Mouse (Mus musculus) duodenum, adult 2 months (tissue): ENCODE measurements around the gene Prl7a2. TPM values are rescaled to one million over a fixed set of nuclear protein-coding genes. Genes with fewer than 3 reads are reported as not detected.

Experiments used
- polyA plus RNA-seq: library from polyadenylated mRNA; depleted of rRNA; stranded (reverse); fragments of >200 nt; gene quantifications from 2 replicates; pipeline ENCODE4 v1.2.3, GENCODE M21; 2012; ENCODE audit warnings: low replicate concordance; rRNA removed

The Prl7a2 gene
- not detected in 2 replicates for polyA plus RNA-seq

GRCm38 (mm10) chr13:27667936-27668335 lies at the start of gene Prl7a2:
TSS of gene Prl7a2 (minus strand) at chr13:27668036.

GRCm38 (mm10) chr13:27716636-27717035 lies 48.8 kb upstream of the Prl7a2 start, which contains the start of gene Prl7d1:
TSS of gene Prl7d1 (minus strand) at chr13:27716736.

GRCm38 (mm10) chr13:27642393-27642792 lies 25.4 kb downstream of the Prl7a2 start, which contains the start of gene Prl7a1:
TSS of gene Prl7a1 (minus strand) at chr13:27642493.

DNA sequence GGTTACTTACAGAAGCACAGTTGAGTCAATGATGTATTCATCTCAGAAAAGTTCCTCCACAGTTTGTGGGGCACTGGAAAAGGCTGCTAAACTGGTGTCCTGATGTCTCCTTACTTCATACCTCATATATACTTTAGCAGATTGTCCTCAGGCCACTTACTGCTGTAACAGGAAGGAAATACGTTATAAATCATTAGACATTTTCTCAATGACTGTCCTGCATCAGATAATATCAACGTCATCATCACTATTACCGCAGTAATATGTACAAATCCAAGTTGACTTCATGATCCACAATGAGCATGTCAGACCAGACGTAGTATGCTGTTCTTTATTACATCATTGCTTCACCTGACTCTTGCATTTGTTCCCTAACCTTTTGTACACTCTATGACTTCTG lies 57.4 kb downstream of the Prl7a2 start, which contains the start of gene Prl7b1:
Gene Prl7b1, minus strand, starts transcription at position 101 of the 400 bp plus-strand sequence.

Other genes starting within 250 kb of the Prl7a2 start
- not detected in 2 replicates for gene Prl8a6, start 229.3 kb downstream of the Prl7a2 start, polyA plus RNA-seq
- gene Prl8a8, start 154.8 kb downstream of the Prl7a2 start, polyA plus RNA-seq, result not detected in 2 replicates
- gene Prl8a9, start 103.4 kb downstream of the Prl7a2 start, polyA plus RNA-seq, result not detected in 2 replicates
- not detected in 2 replicates for gene Prl8a1, start 85.9 kb downstream of the Prl7a2 start, polyA plus RNA-seq
- gene Prl7b1, start 57.5 kb downstream of the Prl7a2 start, polyA plus RNA-seq, result not detected in 2 replicates
- not detected in 2 replicates for gene Prl7a1, start 25.5 kb downstream of the Prl7a2 start, polyA plus RNA-seq
- gene Prl7d1, start 48.7 kb upstream of the Prl7a2 start, polyA plus RNA-seq, result not detected in 2 replicates
- gene Prl7c1, start 112.8 kb upstream of the Prl7a2 start, polyA plus RNA-seq, result not detected in 2 replicates
- gene Prl2a1, start 133.6 kb upstream of the Prl7a2 start, polyA plus RNA-seq, result not detected in 2 replicates
- not detected in 2 replicates for gene Prl2c1, start 181.3 kb upstream of the Prl7a2 start, polyA plus RNA-seq